Mouse (Mus musculus) heart, embryonic 16.5 days (tissue): ENCODE measurements around the gene Pou2f1. TPM values are rescaled to one million over a fixed set of nuclear protein-coding genes. Genes with fewer than 3 reads are reported as not detected.

Source experiments
- ATAC-seq: fragments of 200-750 bp; cut with Nextera tagmentation; replicated peaks from 2 replicates; pipeline ENCODE4 v1.8.0; 2017; ENCODE audit warnings: moderate number of reproducible peaks; ENCODE audit not compliant: insufficient read depth, low FRiP score; ENCODE audit errors: extremely low read depth
- H3K27ac ChIP-seq: fragments of 300-500 bp; sonication (generic); 2 replicates; pipeline ENCODE4 v1.5.1; 2014; ENCODE audit warnings: mild to moderate bottlenecking, low read length, control low read depth, moderate library complexity
- H3K27me3 ChIP-seq: fragments of 300-500 bp; sonication (generic); 2 replicates; pipeline ENCODE4 v1.6.1; 2014; ENCODE audit warnings: low read length, mixed read lengths; ENCODE audit not compliant: control insufficient read depth, insufficient read depth
- H3K36me3 ChIP-seq: fragments of 300-500 bp; sonication (generic); 2 replicates; pipeline ENCODE4 v1.6.1; 2014; ENCODE audit not compliant: control insufficient read depth, insufficient read depth
- H3K4me1 ChIP-seq: fragments of 300-500 bp; sonication (generic); 2 replicates; pipeline ENCODE4 v1.6.1; 2014; ENCODE audit warnings: low read length, mixed read lengths; ENCODE audit not compliant: control insufficient read depth, insufficient read depth
- H3K4me2 ChIP-seq: fragments of 300-500 bp; sonication (generic); 2 replicates; pipeline ENCODE4 v1.6.1; 2014; ENCODE audit warnings: low read depth, mild to moderate bottlenecking, control low read depth, low read length
- H3K4me3 ChIP-seq: fragments of 300-500 bp; sonication (generic); 2 replicates; pipeline ENCODE4 v1.5.1; 2014; ENCODE audit warnings: mild to moderate bottlenecking, control low read depth, low read length
- H3K9ac ChIP-seq: fragments of 300-500 bp; sonication (generic); 2 replicates; pipeline ENCODE4 v1.6.1; 2014; ENCODE audit warnings: low read length, control low read depth
- H3K9me3 ChIP-seq: fragments of 300-500 bp; sonication (generic); replicated peaks from 2 replicates; pipeline ENCODE4 v1.6.1; 2016; ENCODE audit warnings: low read length; ENCODE audit not compliant: control insufficient read depth
- WGBS: fragments of 180-500 bp; shearing (Covaris S2); extraction: QIAGEN DNeasy Blood & Tissue Kit; methylation state at CpG from one replicate; pipeline ENCODE4 v1.1.7; 2014; 5-methylcytosine and 5-hydroxymethylcytosine counted together
- polyA plus RNA-seq: library from polyadenylated mRNA; unstranded; fragments of >200 nt; fragmentation: Nextera tagmentation; extraction: Ambion mirVana; gene quantifications from 2 replicates; pipeline ENCODE4 v1.2.1, GENCODE M21; 2015

The Pou2f1 gene
- polyA plus RNA-seq, 1 experiment from 2014 or later, result 8.5 TPM

GRCm38 (mm10) chr1:165969001-165969690 lies 33.3 kb downstream of the Pou2f1 start:
- Histone ChIP-seq H3K9me3 (no peaks in the 10 kb centered on the region), H3K9ac (no peak overlapping the region), H3K27me3 (no peaks in the 10 kb centered on the region), H3K27ac (no peak overlapping the region), H3K36me3 (no peaks in the 10 kb centered on the region), H3K4me2 (no peak overlapping the region), H3K4me3 (no peak overlapping the region), H3K4me1 (peaks cover 8% of the 10 kb centered on the region)
- 73% methylated on average over 3 of the region's 3 CpGs for WGBS
- ATAC-seq, result no peak

- WGBS, result 35% methylated on average over 4 of the region's 4 CpGs
- Histone ChIP-seq H3K9ac (no peak overlapping the region), H3K36me3 (no peaks in the 10 kb centered on the region), H3K27me3 (no peaks in the 10 kb centered on the region), H3K4me1 (peaks cover 8% of the 10 kb centered on the region), H3K9me3 (no peaks in the 10 kb centered on the region), H3K4me3 (no peak overlapping the region), H3K4me2 (no peak overlapping the region), H3K27ac (no peak overlapping the region)
- ATAC-seq, result no peak
These were observed 35.3 kb downstream of the Pou2f1 start for GRCm38 (mm10) chr1:165967027-165967654.

- H3K36me3 ChIP-seq, result no peaks in the 10 kb centered on the region
- no peak overlapping the region for H3K4me2 ChIP-seq
- peaks cover 11% of the 10 kb centered on the region for H3K4me1 ChIP-seq
- no peak overlapping the region for H3K9ac ChIP-seq
- WGBS, result 84% methylated on average over 5 of the region's 5 CpGs
- H3K9me3 ChIP-seq, result no peaks in the 10 kb centered on the region
- H3K4me3 ChIP-seq, result no peak overlapping the region
- ATAC-seq, result no peak
- H3K27ac ChIP-seq, result no peak overlapping the region
- no peaks in the 10 kb centered on the region for H3K27me3 ChIP-seq
These were observed 36.1 kb downstream of the Pou2f1 start for GRCm38 (mm10) chr1:165966156-165966914.

GRCm38 (mm10) chr1:165961676-165962364 lies 40.7 kb downstream of the Pou2f1 start:
- Histone ChIP-seq H3K4me3 (no peak overlapping the region), H3K36me3 (no peaks in the 10 kb centered on the region), H3K9ac (no peak overlapping the region), H3K27me3 (no peaks in the 10 kb centered on the region), H3K27ac (no peak overlapping the region), H3K4me1 (peaks cover 14% of the 10 kb centered on the region), H3K9me3 (no peaks in the 10 kb centered on the region), H3K4me2 (no peak overlapping the region)
- WGBS, result 58% methylated on average over 6 of the region's 6 CpGs
- no peak for ATAC-seq

GRCm38 (mm10) chr1:165958159-165958558 lies 44.3 kb downstream of the Pou2f1 start:
- Histone ChIP-seq H3K4me3 (no peak overlapping the region), H3K4me1 (peaks cover 10% of the 10 kb centered on the region), H3K27ac (no peak overlapping the region), H3K27me3 (no peaks in the 10 kb centered on the region), H3K9ac (no peak overlapping the region), H3K36me3 (no peaks in the 10 kb centered on the region), H3K4me2 (no peak overlapping the region), H3K9me3 (no peaks in the 10 kb centered on the region)
- ATAC-seq, result no peak

GRCm38 (mm10) chr1:165948214-165948813 lies 54.2 kb downstream of the Pou2f1 start:
- 86% methylated on average over 2 of the region's 2 CpGs for WGBS
- no peak for ATAC-seq
- no peak overlapping the region for H3K27ac ChIP-seq
- no peak overlapping the region for H3K4me2 ChIP-seq
- no peaks in the 10 kb centered on the region for H3K27me3 ChIP-seq
- H3K36me3 ChIP-seq, result no peaks in the 10 kb centered on the region
- no peak overlapping the region for H3K9ac ChIP-seq
- H3K4me3 ChIP-seq, result no peak overlapping the region
- H3K9me3 ChIP-seq, result no peaks in the 10 kb centered on the region
- peaks cover 9% of the 10 kb centered on the region for H3K4me1 ChIP-seq

GRCm38 (mm10) chr1:165943270-165943669 lies 59.2 kb downstream of the Pou2f1 start:
- Histone ChIP-seq H3K27ac (peak overlapping the region; percentile 42; the same call in 1 of the 2 replicates), H3K4me3 (no peak overlapping the region), H3K27me3 (no peaks in the 10 kb centered on the region), H3K4me1 (peaks cover 17% of the 10 kb centered on the region), H3K4me2 (no peak overlapping the region), H3K36me3 (no peaks in the 10 kb centered on the region), H3K9ac (no peak overlapping the region), H3K9me3 (no peaks in the 10 kb centered on the region)
- 83% methylated on average over 1 of the region's 1 CpGs for WGBS
- ATAC-seq, result no peak

- Histone ChIP-seq H3K27ac (no peak overlapping the region), H3K9ac (no peak overlapping the region), H3K4me3 (no peak overlapping the region), H3K9me3 (no peaks in the 10 kb centered on the region), H3K4me2 (no peak overlapping the region), H3K4me1 (peaks cover 4% of the 10 kb centered on the region), H3K27me3 (no peaks in the 10 kb centered on the region), H3K36me3 (no peaks in the 10 kb centered on the region)
- no peak for ATAC-seq
- WGBS, result 85% methylated on average over 2 of the region's 2 CpGs
These were observed 67.0 kb downstream of the Pou2f1 start for GRCm38 (mm10) chr1:165935466-165935818.
